8 mouse cellular contexts compared by ENCODE assay signal in genomic region chr3:131489657-131490142, GRCm38 (mm10). TPM values are rescaled to one million over a fixed set of nuclear protein-coding genes. Genes with fewer than 3 reads are reported as not detected.
DNase-seq lines count a peak whose midpoint lies in the region; ATAC-seq and TF ChIP-seq lines count a peak whose summit lies in the region.

No protein-coding gene starts in this region.

- peak overlapping the region; percentile 84 for H3K4me2 ChIP-seq in heart, embryonic 16.5 days (ENCODE audit: low read depth, low read length)
- peak overlapping the region; percentile 93 for H3K4me2 ChIP-seq in lung, postnatal 0 days (replicated peaks; ENCODE audit: low read depth, low read length)

- peak; percentile 48 for DNase-seq in embryo, embryonic 10 days (ENCODE audit: low spot score)
- no peak for DNase-seq in embryo, embryonic 11 days
- peak; percentile 42 for DNase-seq in forebrain, embryonic 10.5 days (ENCODE audit: extremely low spot score, low spot score)
- DNase-seq in kidney, postnatal 36 days: peak; percentile 84 to 86
- DNase-seq in lung, postnatal 0 days (ENCODE audit: low spot score): peak; percentile 50
- peak; percentile 13 for DNase-seq in right cerebral cortex, postnatal 14 days

- H3K27ac ChIP-seq in bone marrow, adult 2 months (ENCODE audit: control insufficient read depth, insufficient read depth, low read depth, low read length, poor library complexity): peak overlapping the region; percentile 99
- H3K27ac ChIP-seq in forebrain, embryonic 10.5 days: peak overlapping the region; percentile 85
- no peak overlapping the region for H3K27ac ChIP-seq in heart, embryonic 16.5 days (ENCODE audit: low read length)
- peak overlapping the region; percentile 68; the same call in 1 of the 2 replicates for H3K27ac ChIP-seq in lung, postnatal 0 days (ENCODE audit: low read length)

- H3K4me3 ChIP-seq in bone marrow, adult 2 months (replicated peaks; ENCODE audit: control insufficient read depth, low read depth, low read length): peak overlapping the region; percentile 61
- peak overlapping the region; percentile 80 for H3K4me3 ChIP-seq in forebrain, embryonic 10.5 days
- H3K4me3 ChIP-seq in heart, embryonic 16.5 days (ENCODE audit: low read length): peak overlapping the region; percentile 80
- H3K4me3 ChIP-seq in lung, postnatal 0 days (ENCODE audit: low read depth, low read length): peak overlapping the region; percentile 76

- WGBS in bone marrow, adult 2 months: 2% methylated on average over 36 of the region's 36 CpGs
- WGBS in forebrain, embryonic 10.5 days: under 1% methylated on average over 36 of the region's 36 CpGs
- WGBS in heart, embryonic 16.5 days: under 1% methylated on average over 36 of the region's 36 CpGs
- 3% methylated on average over 32 of the region's 36 CpGs for WGBS in lung, postnatal 0 days

- peaks cover 3% of the 10 kb centered on the region for H3K4me1 ChIP-seq in bone marrow, adult 2 months (ENCODE audit: control insufficient read depth, insufficient read depth, low read length)
- peaks cover 31% of the 10 kb centered on the region for H3K4me1 ChIP-seq in forebrain, embryonic 10.5 days
- H3K4me1 ChIP-seq in heart, embryonic 16.5 days (ENCODE audit: control insufficient read depth, insufficient read depth, low read length): no peaks in the 10 kb centered on the region; the same call in 1 of the 2 replicates
- H3K4me1 ChIP-seq in lung, postnatal 0 days (ENCODE audit: insufficient read depth, low read depth, low read length): 0 out of 2 replicates have a peak, but pooled peaks cover 3% of the 10 kb centered on the region

- peaks cover 78% of the 10 kb centered on the region for H3K27me3 ChIP-seq in forebrain, embryonic 10.5 days (ENCODE audit: poor library complexity, severe bottlenecking)
- peaks cover 30% of the 10 kb centered on the region for H3K27me3 ChIP-seq in heart, embryonic 16.5 days (ENCODE audit: control insufficient read depth, insufficient read depth, low read length)
- peaks cover 8% of the 10 kb centered on the region; the same call in 1 of the 2 replicates for H3K27me3 ChIP-seq in lung, postnatal 0 days (replicated peaks; ENCODE audit: insufficient read depth, low read length)

- no peaks in the 10 kb centered on the region for H3K36me3 ChIP-seq in forebrain, embryonic 10.5 days (replicated peaks)
- no peaks in the 10 kb centered on the region for H3K36me3 ChIP-seq in heart, embryonic 16.5 days (ENCODE audit: control insufficient read depth, insufficient read depth)
- no peaks in the 10 kb centered on the region for H3K36me3 ChIP-seq in lung, postnatal 0 days (ENCODE audit: insufficient read depth, low read length)

- TF ChIP-seq EP300 in lung, postnatal 0 days (IDR thresholded peaks at IDR 0.05): no peak

- ATAC-seq in heart, embryonic 16.5 days (replicated peaks; ENCODE audit: extremely low read depth, insufficient read depth, low FRiP score): peak; percentile 75
- ATAC-seq in lung, postnatal 0 days: peak; percentile 72

- TF ChIP-seq POLR2A in bone marrow, adult 2 months (IDR thresholded peaks at IDR 0.05; ENCODE audit: borderline replicate concordance, control insufficient read depth, low read depth, low read length): 0 out of 2 replicates have a peak, but pooled peaks have one; percentile 1

- TF ChIP-seq CTCF in bone marrow, adult 2 months (IDR thresholded peaks at IDR 0.05; ENCODE audit: control insufficient read depth, insufficient read depth, low read length): no peak
- TF ChIP-seq CTCF in lung, postnatal 0 days (IDR thresholded peaks at IDR 0.05): no peak

- no peaks in the 10 kb centered on the region for H3K9me3 ChIP-seq in forebrain, embryonic 10.5 days
- H3K9me3 ChIP-seq in heart, embryonic 16.5 days (replicated peaks; ENCODE audit: control insufficient read depth, low read length): no peaks in the 10 kb centered on the region
- no peaks in the 10 kb centered on the region for H3K9me3 ChIP-seq in lung, postnatal 0 days (ENCODE audit: low read length)

- peak overlapping the region; percentile 78 for H3K9ac ChIP-seq in heart, embryonic 16.5 days (ENCODE audit: low read length)
- H3K9ac ChIP-seq in lung, postnatal 0 days (replicated peaks; ENCODE audit: low read depth): peak overlapping the region; percentile 62; the same call in 1 of the 2 replicates

RNA-seq across cellular contexts. Expression of gene Sgms2, which starts 1.5 kb away (rescaled TPM):
- 2.1 and 6.6 TPM in 2 replicates for polyA plus RNA-seq in bone marrow, adult 2 months (2011; ENCODE audit: insufficient read depth, insufficient read length, low replicate concordance, missing spikeins)
- 0.97 and 1.0 TPM in 2 replicates for polyA plus RNA-seq in forebrain, embryonic 10.5 days (2016; fragmentation: Nextera tagmentation; extraction: Ambion mirVana)
- polyA plus RNA-seq in heart, embryonic 16.5 days (2015; fragmentation: Nextera tagmentation; extraction: Ambion mirVana): 0.97 and 1.3 TPM in 2 replicates
- polyA plus RNA-seq in lung, postnatal 0 days (2015; fragmentation: Nextera tagmentation; extraction: Ambion mirVana): 4.1 TPM in 2 replicates
